Mouse (Mus musculus) skeletal muscle tissue, adult 2 months (tissue): ENCODE data around the gene Vmp1.

Experiments
- DNase-seq: peaks from one replicate; pipeline ENCODE4 v3.0.0-alpha.2; 2012; ENCODE audit warnings: low read depth, low spot score

The Vmp1 gene

GRCm38 (mm10) chr11:86585598-86585984, 98.0 kb downstream of the Vmp1 start:
- DNase-seq: no peak

- no peak for DNase-seq
Measured at GRCm38 (mm10) chr11:86584898-86585597, 98.6 kb downstream of the Vmp1 start.

- DNase-seq: no peak
Measured at GRCm38 (mm10) chr11:86583990-86584897, 99.4 kb downstream of the Vmp1 start.

DNA sequence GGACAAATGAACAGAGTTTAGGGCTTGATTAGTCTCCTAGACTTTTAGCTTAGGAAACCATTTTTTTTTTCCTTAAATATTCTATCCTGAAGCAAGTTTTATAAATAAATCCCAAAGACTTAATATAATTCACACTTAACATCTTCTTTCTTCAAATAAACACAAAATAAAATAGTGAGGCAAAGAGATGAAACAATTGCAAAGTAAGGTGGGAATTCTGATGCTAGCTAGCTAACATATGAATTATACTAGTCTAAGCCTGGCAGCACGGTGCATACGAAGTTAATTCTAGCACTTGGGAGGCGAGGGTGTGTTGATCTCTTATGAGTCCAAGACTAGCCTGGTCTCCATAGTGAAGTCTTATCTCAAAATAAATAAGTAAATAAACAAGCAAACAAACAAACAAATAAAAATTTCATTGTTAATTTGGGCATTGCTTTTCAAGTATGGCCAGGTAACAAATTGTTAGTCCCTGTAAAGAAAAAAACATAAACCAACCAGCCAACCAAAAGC, 100.3 kb downstream of the Vmp1 start:
- no peak for DNase-seq

DNA sequence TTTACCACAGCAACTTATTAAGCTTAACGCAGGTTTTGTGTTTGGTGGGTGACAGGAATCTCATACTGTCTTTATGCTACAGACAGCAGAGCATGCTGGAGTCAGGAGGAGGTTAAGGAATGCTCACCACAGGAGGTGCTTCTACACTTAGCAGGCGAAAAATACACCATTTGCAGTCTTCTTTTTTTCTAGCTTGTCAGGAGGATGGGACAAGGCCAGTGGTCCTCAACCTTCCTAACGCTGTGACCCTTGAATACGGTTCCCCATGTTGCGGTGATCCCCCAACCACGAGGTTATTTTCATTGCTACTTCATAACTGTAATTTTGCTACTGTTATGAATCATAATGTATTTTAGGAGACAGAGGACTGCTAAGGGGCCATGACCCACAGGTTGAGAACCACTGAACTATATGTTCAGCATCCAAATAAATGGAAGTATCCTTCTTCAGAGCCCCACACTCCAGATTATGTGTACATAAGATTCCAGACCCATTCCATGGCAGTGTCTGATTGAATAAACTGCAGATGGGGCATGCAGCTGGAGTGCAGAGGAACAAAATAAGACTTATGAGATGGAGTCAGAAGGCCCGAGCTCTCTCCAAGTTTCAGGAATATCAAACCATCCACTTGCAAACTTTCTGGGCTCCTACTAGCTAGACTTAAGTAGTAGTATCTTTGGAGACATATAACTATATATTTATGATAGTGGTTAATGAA, 100.9 kb downstream of the Vmp1 start:
- no peak for DNase-seq

- DNase-seq: no peak
Measured at GRCm38 (mm10) chr11:86581943-86582542, 101.6 kb downstream of the Vmp1 start.

DNA sequence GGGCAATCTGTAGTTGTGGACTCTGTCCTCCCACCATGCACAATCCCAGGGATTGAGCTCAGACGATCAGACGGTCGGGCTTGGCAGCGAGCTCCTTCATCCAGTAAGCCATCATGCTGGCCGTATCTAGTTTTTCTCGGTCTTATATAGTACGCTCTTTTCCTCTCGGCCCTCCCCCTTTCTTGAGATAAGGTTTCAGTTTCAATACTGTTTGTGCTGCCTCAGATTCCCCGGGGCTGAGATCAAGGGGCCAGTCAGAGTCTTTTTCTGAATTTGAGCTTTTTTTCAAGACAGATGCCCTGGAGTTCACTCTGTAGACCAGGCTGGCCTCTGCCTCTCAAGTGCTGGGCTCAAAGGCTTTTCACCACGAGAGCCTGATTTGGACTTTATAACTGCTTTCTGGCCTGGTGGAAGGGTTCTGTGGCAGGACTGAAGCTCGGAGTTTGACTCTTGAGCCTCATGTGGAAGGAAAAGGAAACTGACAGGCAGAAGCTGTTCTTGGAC, 102.3 kb downstream of the Vmp1 start:
- no peak for DNase-seq

DNA sequence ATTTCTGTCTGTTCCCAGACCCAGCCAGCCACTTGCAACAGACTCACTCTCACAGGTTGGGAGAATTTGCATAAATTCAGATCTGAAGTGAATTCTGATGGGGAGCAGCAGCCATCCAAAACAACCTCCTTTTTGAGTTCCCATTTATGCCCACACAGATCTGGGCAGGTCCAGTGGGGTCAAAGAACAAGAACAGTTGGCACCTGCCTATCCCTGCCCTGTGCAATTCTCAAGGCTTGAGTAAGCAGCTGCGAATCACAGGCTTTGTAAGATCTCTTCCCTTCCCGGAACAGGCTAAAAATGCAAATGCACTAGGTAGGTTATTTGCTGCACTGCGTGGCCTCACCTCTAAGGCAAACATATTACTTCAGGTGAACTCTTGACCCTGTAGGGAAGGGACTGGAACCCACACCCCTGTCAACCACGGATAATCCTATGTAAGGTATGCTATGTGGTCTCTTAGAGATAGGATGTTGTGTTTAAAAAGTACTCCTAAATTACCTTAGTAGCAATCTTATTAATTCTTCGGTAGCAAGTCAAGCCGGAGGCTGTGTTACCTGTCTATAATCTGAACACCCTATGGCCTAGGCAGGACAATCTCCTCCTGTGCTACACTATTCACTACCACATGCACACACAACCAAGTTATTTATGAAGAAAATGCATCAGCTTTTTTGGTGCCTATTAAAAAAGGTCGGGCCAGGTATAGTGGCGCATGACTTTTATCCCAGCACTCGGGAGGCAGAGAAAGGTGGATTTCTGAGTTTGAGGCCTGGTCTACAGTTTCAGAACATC, 103.1 kb downstream of the Vmp1 start:
- no peak for DNase-seq

DNA sequence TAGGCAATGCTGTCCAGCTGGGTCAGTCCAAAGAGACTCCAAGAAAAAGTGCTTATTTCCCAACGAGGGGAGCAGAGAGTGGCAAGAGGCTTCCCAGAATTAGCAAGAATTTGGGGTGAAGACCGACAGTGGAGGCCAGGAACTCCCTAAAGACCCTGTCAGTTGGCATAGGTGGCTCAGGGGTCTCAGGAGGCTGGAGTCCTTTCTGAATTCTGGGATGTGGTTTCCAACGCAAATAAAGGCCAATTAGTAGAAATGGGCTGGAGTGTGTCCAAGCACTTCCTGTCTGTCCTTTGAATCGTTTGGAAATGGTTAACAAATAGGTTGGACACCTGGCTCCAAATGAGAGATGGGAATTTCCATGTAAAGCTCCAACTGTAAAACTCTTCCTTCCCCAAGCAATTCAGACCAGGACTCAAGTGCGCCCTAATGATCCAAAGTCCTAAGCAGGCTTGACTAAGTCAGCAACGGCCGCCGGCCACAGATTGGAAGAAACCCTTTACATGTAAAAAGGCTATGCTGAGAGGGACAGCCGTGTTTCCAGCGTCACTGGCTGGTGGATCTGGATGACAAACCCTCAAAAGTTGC, 103.8 kb downstream of the Vmp1 start:
- DNase-seq: no peak

DNA sequence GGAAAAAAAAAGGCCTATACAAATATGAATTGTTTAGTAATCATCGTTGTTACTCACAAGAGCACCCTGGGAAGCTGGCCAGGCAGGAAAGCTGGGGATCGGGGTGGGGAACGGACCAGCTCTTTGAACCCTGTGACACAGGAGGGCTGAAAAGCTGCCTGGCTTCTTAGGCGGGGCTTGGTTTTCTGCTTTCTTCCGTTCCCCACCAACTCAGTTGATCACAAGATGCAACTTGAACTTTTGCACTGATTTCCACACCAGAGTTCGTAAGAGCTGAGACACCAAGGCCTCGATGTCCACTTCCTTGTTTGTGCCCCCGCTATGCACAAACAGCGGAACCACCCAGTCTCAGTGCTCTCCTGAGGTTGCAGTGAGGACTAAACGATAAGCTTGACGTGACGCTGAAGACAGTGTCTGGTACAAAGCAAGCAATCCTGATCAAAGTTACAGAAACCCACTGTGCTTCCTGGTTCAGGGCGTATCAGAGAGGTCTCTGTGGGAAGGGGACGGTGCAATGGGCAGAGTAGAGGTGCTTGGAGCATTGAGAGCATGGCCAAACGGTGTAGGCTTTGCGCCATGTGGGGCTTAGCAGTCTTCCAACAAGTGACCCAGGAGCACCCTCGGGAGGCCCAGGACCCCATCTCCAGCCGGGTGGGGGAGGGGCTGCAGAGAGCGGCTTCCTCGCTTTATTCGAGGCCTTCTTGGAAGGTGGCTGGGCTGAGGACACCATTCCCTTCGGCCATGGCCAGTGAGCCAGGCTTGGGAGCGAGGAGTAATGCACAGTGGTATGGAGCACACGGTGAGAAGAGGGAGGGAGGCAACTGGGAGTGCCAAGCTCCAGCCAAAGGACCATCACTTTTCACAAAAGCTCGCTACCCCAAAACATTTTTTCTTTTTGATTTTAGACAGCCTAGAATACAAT, 104.6 kb downstream of the Vmp1 start:
- no peak for DNase-seq

DNA sequence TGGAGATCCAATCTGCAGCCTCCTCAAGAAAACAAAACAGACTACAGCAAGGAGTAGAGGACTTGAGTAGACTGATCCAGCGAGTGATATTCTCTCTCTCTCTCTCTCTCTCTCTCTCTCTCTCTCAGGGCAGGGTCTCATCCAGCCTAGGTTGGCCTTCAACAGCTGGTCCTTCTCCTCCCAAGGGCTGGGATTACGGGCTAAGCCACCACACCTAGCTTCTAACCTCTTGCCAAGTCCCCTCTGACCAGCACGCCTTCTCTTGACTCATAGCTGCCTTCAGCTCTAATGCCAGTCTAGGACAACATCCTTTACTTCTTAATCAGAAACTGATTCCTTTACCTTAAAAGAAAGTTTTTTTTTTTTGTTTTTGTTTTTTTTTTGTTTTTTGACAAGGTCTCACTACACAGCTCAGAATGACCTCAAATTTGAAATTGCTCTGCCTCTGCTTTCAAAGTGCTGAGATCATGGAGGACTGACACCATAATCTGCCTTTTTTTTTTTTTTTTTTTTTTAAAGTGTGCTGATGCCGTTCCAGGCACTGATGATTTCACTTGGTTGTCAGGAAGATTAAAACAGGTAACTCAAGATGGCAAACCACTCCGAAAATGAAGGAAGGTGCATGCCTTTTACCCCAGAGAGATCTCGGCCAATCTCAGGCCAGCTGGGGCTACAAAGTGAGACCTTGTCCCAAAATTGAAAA, 105.4 kb downstream of the Vmp1 start:
- DNase-seq: no peak

- no peak for DNase-seq
Measured at GRCm38 (mm10) chr11:86577231-86577630, 106.4 kb downstream of the Vmp1 start.

GRCm38 (mm10) chr11:86575632-86576378, 107.8 kb downstream of the Vmp1 start:
- no peak for DNase-seq

- DNase-seq: no peak
Measured at GRCm38 (mm10) chr11:86574408-86574807, 109.2 kb downstream of the Vmp1 start.

DNA sequence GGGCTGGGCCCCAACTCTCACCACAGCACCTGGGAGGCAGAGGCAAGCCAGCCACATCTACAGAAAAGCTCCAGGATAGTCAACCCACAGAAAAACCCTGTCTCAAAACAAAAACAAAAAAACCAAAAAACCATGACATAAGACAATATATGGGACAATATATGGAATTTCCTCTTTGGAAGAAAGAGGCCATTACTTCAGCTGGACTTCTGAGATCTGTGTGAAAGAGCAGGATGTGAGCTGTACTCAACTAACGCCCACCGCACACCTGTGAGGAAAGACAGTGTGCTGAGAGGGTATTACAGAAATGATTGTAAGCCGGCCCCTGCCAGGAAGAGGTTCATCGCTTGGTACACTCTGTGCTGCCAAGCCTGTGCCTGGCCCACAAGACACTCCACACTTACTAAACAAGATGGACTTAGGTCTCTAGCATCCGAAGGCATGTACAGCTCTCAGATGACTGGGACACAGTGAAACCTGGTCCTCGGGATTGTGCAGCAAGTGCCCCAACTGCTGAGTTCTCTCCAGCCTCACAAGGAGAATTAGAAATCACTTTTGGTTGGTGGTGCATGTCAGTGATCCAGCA, 109.9 kb downstream of the Vmp1 start:
- DNase-seq: peak; percentile 71

- no peak for DNase-seq
Measured at GRCm38 (mm10) chr11:86572623-86573022, 111.0 kb downstream of the Vmp1 start.

DNA sequence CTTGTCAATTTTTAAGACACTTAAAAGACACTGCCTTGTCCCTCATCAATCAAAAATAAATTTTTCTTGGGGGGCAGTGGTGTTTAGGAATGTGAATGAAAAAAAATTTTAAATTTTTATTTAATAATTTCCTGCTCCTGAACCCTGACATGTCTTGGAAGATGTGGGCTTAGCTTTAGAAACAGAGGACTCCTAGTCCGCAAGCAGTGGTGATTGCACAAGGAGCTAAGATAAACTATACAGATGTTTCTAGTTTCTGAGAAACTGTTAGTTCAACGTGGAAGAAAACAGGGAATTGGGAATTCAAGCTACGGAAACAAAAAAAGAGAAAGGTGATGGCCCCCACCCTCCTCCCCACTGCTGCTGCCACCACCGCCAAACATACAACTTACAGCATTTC, 111.8 kb downstream of the Vmp1 start:
- DNase-seq: no peak
